Mouse (Mus musculus) intestine, embryonic 15.5 days (tissue): ENCODE data around the gene Clic3. TPM values are rescaled to one million over a fixed set of nuclear protein-coding genes. Genes with fewer than 3 reads are reported as not detected.

Experiments used
- ATAC-seq: fragments of 200-750 bp; cut with Nextera tagmentation; 2 replicates; pipeline ENCODE4 v1.8.0; 2017; ENCODE audit warnings: moderate TSS enrichment, moderate library complexity
- H3K27ac ChIP-seq: fragments of 300-500 bp; sonication (generic); 2 replicates; pipeline ENCODE4 v1.5.1; 2015; ENCODE audit warnings: mild to moderate bottlenecking, inconsistent platforms
- H3K27me3 ChIP-seq: fragments of 300-500 bp; sonication (generic); replicated peaks from 2 replicates; pipeline ENCODE4 v1.6.1; 2015; ENCODE audit warnings: inconsistent platforms
- H3K36me3 ChIP-seq: fragments of 300-500 bp; sonication (generic); 2 replicates; pipeline ENCODE4 v1.6.1; 2015; ENCODE audit warnings: inconsistent platforms
- H3K4me1 ChIP-seq: fragments of 300-500 bp; sonication (generic); replicated peaks from 2 replicates; pipeline ENCODE4 v1.6.1; 2015; ENCODE audit warnings: inconsistent platforms
- H3K4me2 ChIP-seq: fragments of 300-500 bp; sonication (generic); replicated peaks from 2 replicates; pipeline ENCODE4 v1.6.1; 2015; ENCODE audit warnings: mild to moderate bottlenecking, inconsistent platforms
- H3K4me3 ChIP-seq: fragments of 300-500 bp; sonication (generic); replicated peaks from 2 replicates; pipeline ENCODE4 v1.5.1; 2015; ENCODE audit warnings: inconsistent platforms
- H3K9ac ChIP-seq: fragments of 300-500 bp; sonication (generic); 2 replicates; pipeline ENCODE4 v1.6.1; 2015; ENCODE audit warnings: inconsistent platforms
- H3K9me3 ChIP-seq: fragments of 300-500 bp; sonication (generic); 2 replicates; pipeline ENCODE4 v1.6.1; 2016; ENCODE audit warnings: inconsistent platforms
- WGBS: fragments of 180-500 bp; shearing (Covaris S2); methylation state at CpG from one replicate; pipeline ENCODE4 v1.1.7; 2015; 5-methylcytosine and 5-hydroxymethylcytosine counted together
- polyA plus RNA-seq: library from polyadenylated mRNA; unstranded; fragments of >200 nt; fragmentation: Nextera tagmentation; extraction: Ambion mirVana; gene quantifications from 2 replicates; pipeline ENCODE4 v1.2.1, GENCODE M21; 2015

The Clic3 gene
- polyA plus RNA-seq, 1 experiment from 2014 or later = 2.2 TPM

- H3K36me3 ChIP-seq = peaks cover 7% of the 10 kb centered on the region
- no peaks in the 10 kb centered on the region for H3K9me3 ChIP-seq
- H3K27me3 ChIP-seq = no peaks in the 10 kb centered on the region
- H3K4me2 ChIP-seq = no peak overlapping the region
- no peak overlapping the region for H3K9ac ChIP-seq
- H3K4me1 ChIP-seq = peaks cover 16% of the 10 kb centered on the region
- WGBS = 88% methylated on average over 4 of the region's 4 CpGs
- H3K27ac ChIP-seq = no peak overlapping the region
- no peak for ATAC-seq
- H3K4me3 ChIP-seq = no peak overlapping the region
Measured at GRCm38 (mm10) chr2:25505860-25506259, 49.2 kb downstream of the Clic3 start.

- WGBS = 37% methylated on average over 5 of the region's 5 CpGs
- H3K9me3 ChIP-seq = no peaks in the 10 kb centered on the region
- H3K4me1 ChIP-seq = peaks cover 9% of the 10 kb centered on the region
- no peak overlapping the region for H3K4me3 ChIP-seq
- no peak overlapping the region for H3K27ac ChIP-seq
- no peaks in the 10 kb centered on the region for H3K27me3 ChIP-seq
- no peak overlapping the region for H3K4me2 ChIP-seq
- H3K36me3 ChIP-seq = peaks cover 7% of the 10 kb centered on the region
- H3K9ac ChIP-seq = no peak overlapping the region
- no peak for ATAC-seq
Measured at GRCm38 (mm10) chr2:25506964-25507363, 50.3 kb downstream of the Clic3 start.

Other genes starting within 250 kb of the Clic3 start
- gene Nelfb, start 245.3 kb upstream of the Clic3 start, polyA plus RNA-seq = 94.8 and 106 TPM in 2 replicates
- not detected in 2 replicates for gene Stpg3, start 242.2 kb upstream of the Clic3 start, polyA plus RNA-seq
- not detected in 2 replicates for gene Fam166a, start 238.1 kb upstream of the Clic3 start, polyA plus RNA-seq
- gene Tubb4b, start 232.1 kb upstream of the Clic3 start, polyA plus RNA-seq = 600 and 657 TPM in 2 replicates
- gene Slc34a3, start 222.5 kb upstream of the Clic3 start, polyA plus RNA-seq = 5.0 and 5.6 TPM in 2 replicates
- 0.14 and 0.29 TPM in 2 replicates for gene Rnf224, start 220.1 kb upstream of the Clic3 start, polyA plus RNA-seq
- gene Rnf208, start 214.6 kb upstream of the Clic3 start, polyA plus RNA-seq = 19.0 and 24.8 TPM in 2 replicates
- gene Cysrt1, start 214.4 kb upstream of the Clic3 start, polyA plus RNA-seq = 1.4 and 2.3 TPM in 2 replicates
- gene AL732309.1, start 210.0 kb upstream of the Clic3 start, polyA plus RNA-seq = 4.3 and 5.5 TPM in 2 replicates
- 22.8 and 23.2 TPM in 2 replicates for gene Tmem203, start 201.4 kb upstream of the Clic3 start, polyA plus RNA-seq
- gene Tprn, start 194.2 kb upstream of the Clic3 start, polyA plus RNA-seq = 20.7 and 23.6 TPM in 2 replicates
- gene Ssna1, start 184.4 kb upstream of the Clic3 start, polyA plus RNA-seq = 200 and 212 TPM in 2 replicates
- gene Anapc2, start 184.4 kb upstream of the Clic3 start, polyA plus RNA-seq = 95.8 and 103 TPM in 2 replicates
- not detected in 2 replicates for gene Tmem210, start 168.7 kb upstream of the Clic3 start, polyA plus RNA-seq
- gene Lrrc26, start 166.9 kb upstream of the Clic3 start, polyA plus RNA-seq = 0.43 and 1.8 TPM in 2 replicates
- 1.4 TPM in 2 replicates for gene Grin1, start 137.7 kb upstream of the Clic3 start, polyA plus RNA-seq
- gene Man1b1, start 124.5 kb upstream of the Clic3 start, polyA plus RNA-seq = 40.2 and 40.8 TPM in 2 replicates
- 46.0 and 48.6 TPM in 2 replicates for gene Dpp7, start 100.5 kb upstream of the Clic3 start, polyA plus RNA-seq
- gene Uap1l1, start 91.2 kb upstream of the Clic3 start, polyA plus RNA-seq = 105 and 122 TPM in 2 replicates
- 46.8 and 48.8 TPM in 2 replicates for gene Sapcd2, start 84.5 kb upstream of the Clic3 start, polyA plus RNA-seq
- 12.1 and 15.6 TPM in 2 replicates for gene Entpd2, start 61.0 kb upstream of the Clic3 start, polyA plus RNA-seq
- gene Npdc1, start 57.5 kb upstream of the Clic3 start, polyA plus RNA-seq = 40.9 and 48.2 TPM in 2 replicates
- gene Fut7, start 33.6 kb upstream of the Clic3 start, polyA plus RNA-seq = 0.18 TPM in 1 of 2 replicates, not detected in the other
- 2.8 and 3.7 TPM in 2 replicates for gene Abca2, start 28.1 kb upstream of the Clic3 start, polyA plus RNA-seq
- gene Paxx, start 4.3 kb downstream of the Clic3 start, polyA plus RNA-seq = 28.0 and 33.2 TPM in 2 replicates
- gene Ptgds, start 13.2 kb downstream of the Clic3 start, polyA plus RNA-seq = 4.6 and 5.8 TPM in 2 replicates
- not detected in 2 replicates for gene Lcn12, start 37.1 kb downstream of the Clic3 start, polyA plus RNA-seq
- 57.5 and 65.2 TPM in 2 replicates for gene Fbxw5, start 43.9 kb downstream of the Clic3 start, polyA plus RNA-seq
- gene C8g, start 44.9 kb downstream of the Clic3 start, polyA plus RNA-seq = 5.4 and 8.3 TPM in 2 replicates
- gene Traf2, start 90.1 kb downstream of the Clic3 start, polyA plus RNA-seq = 26.7 and 32.4 TPM in 2 replicates
- 339 and 367 TPM in 2 replicates for gene Edf1, start 101.0 kb downstream of the Clic3 start, polyA plus RNA-seq
- 297 and 389 TPM in 2 replicates for gene Mamdc4, start 118.0 kb downstream of the Clic3 start, polyA plus RNA-seq
- 163 and 190 TPM in 2 replicates for gene Phpt1, start 118.4 kb downstream of the Clic3 start, polyA plus RNA-seq
- 1.7 and 2.9 TPM in 2 replicates for gene Ajm1, start 124.9 kb downstream of the Clic3 start, polyA plus RNA-seq
- gene Rabl6, start 151.7 kb downstream of the Clic3 start, polyA plus RNA-seq = 65.5 and 69.7 TPM in 2 replicates
- 0.13 and 0.16 TPM in 2 replicates for gene Ccdc183, start 160.8 kb downstream of the Clic3 start, polyA plus RNA-seq
- gene Tmem141, start 165.2 kb downstream of the Clic3 start, polyA plus RNA-seq = 22.2 and 23.8 TPM in 2 replicates
- 3.5 and 4.7 TPM in 2 replicates for gene Fcna, start 171.2 kb downstream of the Clic3 start, polyA plus RNA-seq
- gene Lcn8, start 196.3 kb downstream of the Clic3 start, polyA plus RNA-seq = not detected in 2 replicates
- gene Lcn5, start 201.1 kb downstream of the Clic3 start, polyA plus RNA-seq = not detected in 2 replicates
- gene Lcn6, start 219.9 kb downstream of the Clic3 start, polyA plus RNA-seq = not detected in 2 replicates
- gene Lcn10, start 225.9 kb downstream of the Clic3 start, polyA plus RNA-seq = not detected in 2 replicates
- gene Obp2a, start 243.2 kb downstream of the Clic3 start, polyA plus RNA-seq = not detected in 2 replicates
- 87.2 and 98.7 TPM in 2 replicates for gene Bmyc, start 249.9 kb downstream of the Clic3 start, polyA plus RNA-seq